Mouse (Mus musculus): Measurements from ENCODE around the gene Myo3a.

DNA sequence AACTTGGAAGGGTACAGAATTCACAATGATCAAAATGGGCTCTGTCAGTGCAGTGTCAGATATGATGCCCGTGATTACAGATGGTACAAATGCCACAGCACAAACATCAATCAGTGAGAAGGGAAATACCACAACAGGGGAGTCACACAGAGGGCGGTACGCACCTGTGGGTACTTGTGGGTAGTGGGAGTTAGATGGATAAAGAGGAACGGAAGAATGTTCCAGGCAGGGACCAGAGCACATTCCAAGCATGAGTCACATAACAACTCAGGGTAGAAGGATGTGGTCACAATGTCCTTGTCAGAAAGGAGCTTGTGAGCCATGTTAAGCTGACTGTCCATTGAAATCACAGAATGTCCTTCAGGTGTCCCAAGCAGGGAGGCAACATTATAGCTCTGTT, 424.5 kb downstream of the Myo3a start:
- TF ChIP-seq CTCF (IDR thresholded peaks at IDR 0.05) (no peak), POLR2A (IDR thresholded peaks at IDR 0.05; ENCODE audit: insufficient read depth, low read depth, low read length) (no peak)

Data from heart, adult 2 months (tissue).